Mouse (Mus musculus): Measurements from ENCODE around the gene Tmem140. TPM values are rescaled to one million over a fixed set of nuclear protein-coding genes. Genes with fewer than 3 reads are reported as not detected.

Tmem140 gene
- polyA plus RNA-seq, 1 experiment from 2014 or later: 17.0 TPM

- DNase-seq: no peak
- H3K9ac ChIP-seq (replicated peaks): no peak overlapping the region
- no peak overlapping the region for H3K4me2 ChIP-seq (ENCODE audit: low read depth, low read length)
- no peak overlapping the region for H3K27ac ChIP-seq (ENCODE audit: low read depth)
- no peak overlapping the region for H3K4me3 ChIP-seq (ENCODE audit: low read depth, low read length)
- peaks cover 45% of the 10 kb centered on the region for H3K36me3 ChIP-seq (replicated peaks; ENCODE audit: insufficient read depth, low read length)
- no peak for ATAC-seq
- TF ChIP-seq EP300 (IDR thresholded peaks at IDR 0.05; ENCODE audit: low read depth) (no peak), CTCF (IDR thresholded peaks at IDR 0.05; ENCODE audit: low read depth) (no peak)
- H3K4me1 ChIP-seq (ENCODE audit: insufficient read depth): peaks cover 10% of the 10 kb centered on the region; the same call in 1 of the 2 replicates
- WGBS (ENCODE audit: insufficient replicate concordance): 83% methylated on average over 16 of the region's 16 CpGs
- no peaks in the 10 kb centered on the region for H3K9me3 ChIP-seq (ENCODE audit: low read length)
- no peaks in the 10 kb centered on the region for H3K27me3 ChIP-seq (ENCODE audit: insufficient read depth, low read length)
Measured at GRCm38 (mm10) chr6:34896168-34896780, 33.3 kb downstream of the Tmem140 start.

- no peaks in the 10 kb centered on the region for H3K27me3 ChIP-seq (ENCODE audit: insufficient read depth, low read length)
- no peak overlapping the region for H3K9ac ChIP-seq (replicated peaks)
- peak; percentile 48 for DNase-seq
- H3K4me1 ChIP-seq (ENCODE audit: insufficient read depth): peaks cover 23% of the 10 kb centered on the region
- no peak overlapping the region for H3K4me3 ChIP-seq (ENCODE audit: low read depth, low read length)
- no peak overlapping the region for H3K4me2 ChIP-seq (ENCODE audit: low read depth, low read length)
- H3K9me3 ChIP-seq (ENCODE audit: low read length): no peaks in the 10 kb centered on the region
- peak; percentile 74 for ATAC-seq
- 43% methylated on average over 2 of the region's 2 CpGs for WGBS (ENCODE audit: insufficient replicate concordance)
- H3K36me3 ChIP-seq (replicated peaks; ENCODE audit: insufficient read depth, low read length): peaks cover 53% of the 10 kb centered on the region
- no peak for TF ChIP-seq CTCF (IDR thresholded peaks at IDR 0.05; ENCODE audit: low read depth)
- TF ChIP-seq EP300 (IDR thresholded peaks at IDR 0.05; ENCODE audit: low read depth): no peak
- H3K27ac ChIP-seq (ENCODE audit: low read depth): no peak overlapping the region
Measured at GRCm38 (mm10) chr6:34899127-34899526, 36.2 kb downstream of the Tmem140 start.

- DNase-seq (no peak), ATAC-seq (no peak)
- Histone ChIP-seq H3K36me3 (replicated peaks; ENCODE audit: insufficient read depth, low read length) (peaks cover 57% of the 10 kb centered on the region), H3K4me3 (ENCODE audit: low read depth, low read length) (no peak overlapping the region), H3K27ac (ENCODE audit: low read depth) (no peak overlapping the region), H3K9me3 (ENCODE audit: low read length) (no peaks in the 10 kb centered on the region), H3K4me2 (ENCODE audit: low read depth, low read length) (no peak overlapping the region), H3K27me3 (ENCODE audit: insufficient read depth, low read length) (no peaks in the 10 kb centered on the region), H3K9ac (replicated peaks) (no peak overlapping the region), H3K4me1 (ENCODE audit: insufficient read depth) (peaks cover 23% of the 10 kb centered on the region)
- TF ChIP-seq CTCF (IDR thresholded peaks at IDR 0.05; ENCODE audit: low read depth) (no peak), EP300 (IDR thresholded peaks at IDR 0.05; ENCODE audit: low read depth) (no peak)
- WGBS (ENCODE audit: insufficient replicate concordance): 83% methylated on average over 2 of the region's 2 CpGs
Measured at GRCm38 (mm10) chr6:34900990-34901389, 38.0 kb downstream of the Tmem140 start.

- Histone ChIP-seq H3K4me1 (ENCODE audit: insufficient read depth) (peaks cover 31% of the 10 kb centered on the region), H3K27ac (ENCODE audit: low read depth) (no peak overlapping the region; the same call in 1 of the 2 replicates), H3K9ac (replicated peaks) (no peak overlapping the region), H3K9me3 (ENCODE audit: low read length) (no peaks in the 10 kb centered on the region), H3K36me3 (replicated peaks; ENCODE audit: insufficient read depth, low read length) (peaks cover 57% of the 10 kb centered on the region), H3K27me3 (ENCODE audit: insufficient read depth, low read length) (no peaks in the 10 kb centered on the region), H3K4me2 (ENCODE audit: low read depth, low read length) (0 out of 2 replicates have a peak overlapping the region, but pooled peaks have one; percentile 26), H3K4me3 (ENCODE audit: low read depth, low read length) (no peak overlapping the region)
- DNase-seq (no peak), ATAC-seq (peak; percentile 28; the same call in 1 of the 2 replicates)
- TF ChIP-seq CTCF (IDR thresholded peaks at IDR 0.05; ENCODE audit: low read depth): no peak
- TF ChIP-seq EP300 (IDR thresholded peaks at IDR 0.05; ENCODE audit: low read depth): no peak
- 46% methylated on average over 9 of the region's 9 CpGs for WGBS (ENCODE audit: insufficient replicate concordance)
Measured at GRCm38 (mm10) chr6:34901911-34902444, 39.0 kb downstream of the Tmem140 start.

GRCm38 (mm10) chr6:34902578-34902977 lies 39.6 kb downstream of the Tmem140 start:
- H3K27ac ChIP-seq (ENCODE audit: low read depth): 0 out of 2 replicates have a peak overlapping the region, but pooled peaks have one; percentile 16
- H3K4me3 ChIP-seq (ENCODE audit: low read depth, low read length): no peak overlapping the region
- no peaks in the 10 kb centered on the region for H3K27me3 ChIP-seq (ENCODE audit: insufficient read depth, low read length)
- DNase-seq (no peak), ATAC-seq (no peak)
- no peak for TF ChIP-seq EP300 (IDR thresholded peaks at IDR 0.05; ENCODE audit: low read depth)
- TF ChIP-seq CTCF (IDR thresholded peaks at IDR 0.05; ENCODE audit: low read depth): no peak
- WGBS (ENCODE audit: insufficient replicate concordance): 79% methylated on average over 7 of the region's 7 CpGs
- H3K4me2 ChIP-seq (ENCODE audit: low read depth, low read length): 0 out of 2 replicates have a peak overlapping the region, but pooled peaks have one; percentile 8
- no peaks in the 10 kb centered on the region for H3K9me3 ChIP-seq (ENCODE audit: low read length)
- H3K4me1 ChIP-seq (ENCODE audit: insufficient read depth): peaks cover 37% of the 10 kb centered on the region
- peaks cover 59% of the 10 kb centered on the region for H3K36me3 ChIP-seq (replicated peaks; ENCODE audit: insufficient read depth, low read length)
- no peak overlapping the region for H3K9ac ChIP-seq (replicated peaks)

GRCm38 (mm10) chr6:34903441-34903840 lies 40.5 kb downstream of the Tmem140 start:
- no peak overlapping the region for H3K9ac ChIP-seq (replicated peaks)

More at GRCm38 (mm10) chr6:34903441-34903840, 40.5 kb downstream of the Tmem140 start:
- no peak overlapping the region for H3K4me2 ChIP-seq (ENCODE audit: low read depth, low read length)
- no peaks in the 10 kb centered on the region for H3K27me3 ChIP-seq (ENCODE audit: insufficient read depth, low read length)
- no peak for TF ChIP-seq EP300 (IDR thresholded peaks at IDR 0.05; ENCODE audit: low read depth)
- TF ChIP-seq CTCF (IDR thresholded peaks at IDR 0.05; ENCODE audit: low read depth): no peak
- H3K4me1 ChIP-seq (ENCODE audit: insufficient read depth): peaks cover 44% of the 10 kb centered on the region
- no peak for DNase-seq
- WGBS (ENCODE audit: insufficient replicate concordance): 77% methylated on average over 5 of the region's 5 CpGs
- H3K36me3 ChIP-seq (replicated peaks; ENCODE audit: insufficient read depth, low read length): peaks cover 59% of the 10 kb centered on the region
- H3K27ac ChIP-seq (ENCODE audit: low read depth): no peak overlapping the region
- ATAC-seq: no peak
- H3K9me3 ChIP-seq (ENCODE audit: low read length): no peaks in the 10 kb centered on the region
- no peak overlapping the region for H3K4me3 ChIP-seq (ENCODE audit: low read depth, low read length)
